Mouse (Mus musculus) embryo, embryonic 11.5 days (tissue): Measurements from ENCODE around the gene Rps23.
"Not testable (repeated sequence)": the region's sequence is repeated elsewhere in the genome, so short reads cannot be mapped to it uniquely, and the experiment has no call there.

Experiments used
- DNase-seq: peaks from one replicate; pipeline ENCODE4 v3.0.0-alpha.2; 2012; ENCODE audit warnings: low read depth, low spot score

Rps23 gene

DNA sequence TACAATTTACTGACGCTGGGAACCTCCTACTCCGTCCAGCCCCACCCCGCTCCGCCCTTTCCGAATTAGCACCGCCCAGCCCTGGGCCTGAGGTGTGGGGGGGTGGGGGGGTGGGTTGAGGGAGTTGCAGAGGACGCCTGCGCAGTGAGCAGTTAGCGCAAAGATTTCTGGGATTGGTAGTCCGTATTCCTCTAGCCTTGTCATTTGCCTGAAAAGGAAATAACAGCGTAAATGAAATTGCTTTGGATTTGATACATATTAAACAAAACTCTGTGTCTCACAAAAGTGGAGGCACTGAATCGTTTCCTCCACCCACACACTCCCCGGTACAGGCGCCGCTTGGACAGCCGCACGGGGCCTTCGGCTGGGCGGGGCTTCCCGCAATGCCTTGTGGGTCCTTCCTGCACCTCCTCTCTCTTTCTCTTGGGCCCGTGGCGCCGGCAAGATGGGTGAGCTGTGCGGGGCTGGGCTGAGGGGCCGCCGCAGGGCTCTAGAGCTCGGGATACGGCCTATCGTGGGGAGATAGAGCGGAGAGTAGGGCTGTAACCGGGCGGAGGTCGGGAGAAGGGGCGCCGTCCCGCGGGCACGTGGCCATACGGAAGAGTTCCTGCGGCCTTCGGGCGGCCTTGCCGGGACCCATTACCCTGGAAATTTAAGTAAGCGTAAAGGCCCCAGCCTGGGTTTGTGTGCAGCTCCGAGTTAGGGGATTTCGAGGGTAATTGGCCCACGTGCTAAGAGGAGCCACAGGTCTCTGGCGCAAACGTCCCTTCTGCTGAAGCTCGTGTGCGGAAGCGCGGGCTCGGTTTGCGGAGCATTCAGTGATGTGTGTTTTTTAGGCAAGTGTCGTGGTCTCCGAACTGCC lies at the start of gene Rps23:
TSS of gene Rps23 (plus strand) at position 208 of the 862 bp plus-strand sequence.
- peak; percentile 85 for DNase-seq

DNA sequence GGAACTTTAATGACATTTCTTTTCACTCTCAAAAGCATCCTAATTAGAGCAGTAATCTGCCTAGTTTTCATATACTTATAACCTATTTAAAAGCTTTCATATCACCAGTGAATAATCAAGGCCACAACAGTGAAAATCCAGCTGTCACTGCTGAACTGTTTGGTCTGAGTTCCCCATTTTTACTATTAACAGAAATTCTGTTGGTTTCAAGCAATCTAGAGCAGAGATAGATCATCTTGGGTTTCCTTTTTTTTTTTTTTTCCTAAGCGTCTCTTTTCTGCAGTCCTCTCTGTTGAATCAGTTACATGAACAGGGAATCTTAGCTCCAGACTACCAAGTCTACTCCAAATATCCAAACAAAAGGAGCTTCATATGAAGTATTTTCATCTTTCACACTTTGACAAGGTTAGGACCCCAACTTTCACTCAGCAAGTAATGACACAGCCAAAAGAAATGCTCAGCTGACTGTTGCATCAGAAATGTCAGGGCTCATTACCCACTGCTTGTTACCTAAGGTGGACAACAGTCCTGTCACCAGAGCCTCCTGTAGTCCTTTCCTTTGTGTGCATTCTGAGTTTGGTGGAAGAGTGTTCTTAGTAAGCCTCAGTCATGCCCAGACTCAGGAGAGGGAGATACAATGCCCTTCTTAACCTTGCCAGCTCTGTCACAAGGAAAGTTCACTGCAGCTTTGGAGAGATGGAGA lies 40.9 kb upstream of the Rps23 start:
- DNase-seq = no peak

DNA sequence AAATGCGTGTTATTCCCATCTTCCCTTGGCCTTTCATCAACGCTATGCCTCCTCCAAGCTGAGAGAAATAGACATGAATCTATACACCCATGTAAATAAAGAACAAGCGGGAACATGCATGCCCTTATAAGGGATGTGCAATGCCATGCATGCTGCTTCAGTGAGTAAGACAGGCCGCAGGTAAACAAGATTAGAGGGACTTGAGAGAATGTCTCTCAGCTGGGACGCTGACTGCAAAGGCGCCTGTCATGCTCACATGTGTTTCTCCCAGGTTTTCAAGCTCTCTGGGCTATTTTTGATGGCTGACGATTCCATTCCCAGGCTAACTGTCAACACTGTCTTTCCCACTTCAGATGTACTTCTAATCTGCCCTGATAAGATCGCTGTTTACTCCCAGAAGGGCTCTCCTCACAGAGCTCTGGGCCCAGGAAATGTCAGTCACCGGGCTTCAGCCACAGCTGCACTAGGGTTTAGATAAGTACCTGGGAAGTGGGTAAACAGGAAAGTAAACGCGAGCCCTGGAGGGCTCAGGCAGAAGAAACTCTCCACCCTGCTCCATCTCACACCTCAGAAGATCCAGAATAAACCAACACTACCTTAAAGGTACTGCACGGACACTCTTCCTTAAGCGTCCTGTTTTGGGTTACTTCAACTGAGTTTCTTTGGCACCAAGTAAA lies 36.8 kb upstream of the Rps23 start:
- DNase-seq = no peak

DNA sequence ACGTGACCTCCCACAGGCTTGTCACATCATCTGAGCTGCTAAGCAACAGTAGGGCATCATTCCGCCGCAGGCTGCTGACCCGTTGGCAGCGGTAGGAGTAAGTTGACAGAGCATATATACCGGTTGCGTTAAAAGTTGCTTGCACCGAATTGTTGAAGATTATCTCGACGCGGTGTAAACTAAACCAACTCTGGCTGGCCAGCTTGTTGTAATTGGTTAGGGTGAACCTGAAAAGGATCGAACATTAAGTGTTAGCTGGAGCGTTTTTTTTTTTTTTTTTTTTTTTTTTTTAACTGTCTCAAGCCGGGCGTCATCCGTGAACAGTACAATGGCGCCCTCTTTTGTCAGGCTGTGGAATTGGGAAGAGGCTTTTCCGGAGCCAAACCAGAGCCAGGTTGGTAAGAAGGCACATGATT lies 36.2 kb upstream of the Rps23 start:
- peak; percentile 65 for DNase-seq

DNA sequence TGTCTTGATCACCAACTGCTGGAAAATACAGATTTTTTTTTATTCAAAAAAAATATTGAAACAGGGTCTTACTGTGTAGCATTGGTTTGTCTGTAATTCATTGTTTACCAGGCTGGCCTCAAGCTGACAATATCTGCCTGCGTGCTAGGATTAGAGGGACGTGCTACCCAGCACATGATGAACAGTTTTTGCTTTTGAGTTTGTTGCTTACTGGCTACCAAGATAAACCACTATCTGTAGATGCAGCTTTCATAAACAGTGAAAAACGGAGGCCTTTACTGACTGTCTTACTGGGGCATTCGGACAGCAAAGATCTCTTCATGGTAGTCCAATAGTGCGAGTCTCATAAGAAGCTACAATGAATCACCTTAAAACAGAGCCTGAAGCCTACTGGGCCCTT lies 32.6 kb upstream of the Rps23 start:
- DNase-seq = no peak

DNA sequence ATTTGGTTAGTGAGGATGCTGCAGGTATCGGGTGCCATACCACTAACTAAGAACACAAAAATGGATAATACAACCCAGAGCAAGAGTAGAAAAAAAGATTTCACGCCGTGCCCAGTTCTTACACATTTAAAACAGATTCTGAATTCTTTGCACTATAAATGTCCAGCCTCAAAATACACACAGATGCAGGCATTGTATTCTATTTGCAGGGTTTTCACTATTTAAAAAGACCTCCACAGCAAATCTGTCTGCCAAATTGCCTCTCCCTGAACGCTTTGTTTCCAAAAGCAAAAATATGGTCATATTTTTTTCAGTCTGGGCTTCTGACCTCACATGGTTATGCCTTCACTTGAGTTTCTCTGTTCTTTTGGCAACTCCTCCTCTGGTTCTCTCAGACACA lies 27.9 kb upstream of the Rps23 start:
- DNase-seq = no peak

DNA sequence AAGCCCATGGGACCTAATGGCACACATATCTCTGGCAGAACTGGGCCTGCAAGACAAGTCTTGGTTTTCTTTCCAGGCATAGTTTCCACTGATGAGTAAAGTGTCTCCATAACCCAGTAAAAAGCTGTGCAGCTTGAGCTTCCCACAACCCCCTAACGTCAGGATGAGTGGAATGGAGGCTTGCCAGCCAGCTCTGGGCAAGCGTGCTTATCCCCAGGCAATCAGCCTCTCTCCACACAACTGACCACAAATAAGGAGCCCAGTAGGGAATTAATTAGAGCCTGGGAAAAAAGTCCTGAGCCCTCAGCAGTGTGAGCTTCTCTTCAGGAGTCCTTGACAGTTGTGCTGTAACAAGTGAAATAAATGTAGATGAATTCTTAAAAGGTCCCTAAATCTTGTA lies 26.7 kb upstream of the Rps23 start:
- no peak for DNase-seq

DNA sequence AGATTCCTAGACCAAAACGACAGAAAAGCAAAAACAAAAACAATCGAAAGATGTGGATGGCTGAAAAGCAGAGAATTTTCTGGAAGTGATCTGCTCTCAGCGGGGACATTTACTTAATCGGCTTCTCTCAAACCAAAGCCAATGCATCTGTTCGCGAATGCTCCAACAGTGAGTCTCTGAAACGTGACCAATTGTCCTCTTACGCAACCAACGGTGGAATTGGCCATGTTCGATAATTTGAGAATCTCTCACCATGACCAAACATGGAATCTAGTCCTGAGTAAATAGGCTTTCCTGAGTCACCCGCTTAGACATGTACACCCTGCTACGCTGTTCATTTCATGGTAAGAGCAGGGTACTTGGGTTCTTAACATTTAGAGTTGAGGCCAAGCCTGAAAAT lies 25.9 kb upstream of the Rps23 start:
- DNase-seq = no peak

DNA sequence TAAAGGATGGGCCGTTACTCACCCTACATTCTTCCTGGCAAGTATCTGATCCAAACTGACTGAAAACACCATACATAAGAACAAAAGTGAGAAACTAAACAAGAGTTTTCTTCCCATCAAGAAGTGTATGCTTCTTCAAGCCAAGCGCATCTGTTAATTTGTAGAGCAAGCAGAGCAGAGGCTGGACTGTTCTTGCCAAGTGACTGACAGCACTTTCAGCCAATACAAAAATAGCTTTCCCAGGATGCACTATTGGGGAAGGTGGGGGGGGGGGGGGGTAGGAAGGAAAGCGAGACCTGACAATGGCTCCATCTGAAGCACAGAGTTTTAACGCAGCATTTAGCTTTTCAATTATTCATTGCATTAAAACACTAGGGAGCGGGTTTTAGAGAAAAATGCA lies 17.6 kb upstream of the Rps23 start, which contains the start of gene Atp6ap1l:
TSS of gene Atp6ap1l (minus strand) at position 180 of the 400 bp plus-strand sequence.
- DNase-seq = no peak

DNA sequence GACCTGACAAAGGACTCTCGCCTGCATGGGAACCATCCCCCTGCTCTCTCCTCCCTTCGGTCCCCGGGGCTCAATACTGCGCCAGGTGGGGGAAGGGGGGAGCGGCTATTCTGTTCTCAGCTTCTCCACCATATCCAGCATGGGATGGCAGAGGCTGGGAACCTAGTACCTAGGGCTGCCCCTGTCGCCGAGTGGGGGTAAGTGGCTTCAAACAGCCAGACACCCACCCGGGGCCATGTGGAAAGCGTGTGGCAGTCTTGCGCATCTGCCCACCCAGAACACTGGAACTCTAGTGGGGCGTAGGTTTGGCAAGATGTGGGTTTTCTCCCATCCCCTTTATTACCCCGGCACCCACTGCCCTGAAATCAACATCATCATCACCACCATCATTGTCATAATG lies 15.4 kb upstream of the Rps23 start:
- no peak for DNase-seq

DNA sequence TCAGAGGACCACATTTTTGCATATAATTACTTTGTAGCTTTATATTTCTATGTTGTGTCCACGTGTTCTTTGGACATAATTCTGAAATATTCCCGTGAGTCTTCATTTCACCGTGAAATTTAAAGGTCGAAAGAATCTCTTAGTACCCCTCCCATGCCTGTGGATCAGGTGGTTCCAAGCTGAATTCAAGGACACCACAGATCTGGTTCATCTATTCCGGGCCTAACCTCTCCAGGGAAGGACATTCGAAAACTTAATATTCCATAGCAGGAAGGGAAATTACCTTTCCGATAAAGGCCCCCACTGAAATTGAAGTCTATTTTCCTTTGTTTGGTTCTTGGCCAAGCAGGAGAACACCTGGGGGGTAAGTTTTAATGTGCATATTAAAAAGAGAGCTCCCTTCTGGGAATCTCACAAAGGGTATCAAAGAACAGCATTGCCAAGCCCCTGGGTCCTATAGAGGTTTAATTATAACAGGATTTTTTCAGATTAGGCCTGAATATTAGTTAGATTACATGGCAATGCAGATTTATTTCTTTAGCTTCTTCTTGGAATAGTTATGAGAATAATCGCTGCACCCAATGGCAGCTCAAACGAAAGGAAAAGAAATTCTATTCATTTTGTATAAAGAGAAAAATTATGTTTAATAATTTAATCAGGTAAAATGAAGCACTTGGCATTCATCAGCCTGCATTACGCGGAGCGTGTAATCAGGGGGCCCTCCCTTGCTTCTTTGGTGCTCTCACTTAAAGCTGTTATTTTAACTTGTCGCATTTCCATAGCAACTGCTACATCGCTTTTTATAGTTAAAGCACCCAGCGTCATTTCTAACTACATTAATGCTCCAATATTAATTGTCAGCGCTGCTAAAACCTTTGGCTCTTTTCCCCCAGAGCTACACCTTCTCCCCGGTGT lies 9.7 kb upstream of the Rps23 start:
- no peak for DNase-seq

DNA sequence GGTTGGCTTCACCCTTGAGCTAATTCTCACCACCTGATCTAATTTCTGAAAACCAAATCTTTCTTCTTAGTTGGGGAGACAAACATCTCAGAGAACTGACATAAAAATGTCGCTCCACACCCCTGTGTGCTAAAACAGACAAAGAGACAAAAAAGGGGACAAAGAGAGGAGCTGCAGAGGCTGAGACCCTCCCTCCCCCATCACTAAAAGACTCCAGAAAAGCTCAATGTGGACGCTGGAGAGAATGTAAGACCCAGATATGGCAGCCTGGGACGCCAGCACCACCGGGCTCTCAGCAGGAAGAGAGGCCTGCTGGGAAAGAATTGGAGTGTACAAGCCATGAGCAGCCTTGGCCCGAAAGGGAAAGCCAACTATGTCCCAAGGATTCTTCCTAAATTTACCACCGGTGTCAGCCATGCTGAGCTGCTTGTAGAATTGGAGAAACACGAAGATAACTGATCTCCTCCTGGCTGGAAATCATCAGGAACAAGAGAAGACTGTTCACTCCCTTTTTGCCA lies 9.0 kb upstream of the Rps23 start:
- DNase-seq = no peak

DNA sequence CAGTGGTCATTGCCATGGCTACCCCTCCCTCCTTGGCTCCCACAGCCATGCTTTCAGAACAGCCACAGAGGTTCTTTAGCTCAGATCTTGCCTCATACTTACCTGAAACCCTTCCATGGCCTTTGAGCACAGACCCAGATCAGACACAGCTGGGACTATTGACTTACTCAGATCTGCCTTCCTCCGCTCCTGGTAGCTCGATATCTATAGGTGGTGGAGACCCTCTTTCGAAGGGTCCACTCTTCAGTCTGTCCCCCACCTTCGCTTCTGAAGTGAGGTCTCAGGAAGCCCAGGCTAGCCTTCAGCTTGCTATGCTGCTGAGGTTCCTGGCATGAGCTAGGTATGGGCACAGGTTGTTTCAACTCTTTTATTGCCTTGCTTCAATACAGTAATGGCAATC lies 8.0 kb upstream of the Rps23 start:
- no peak for DNase-seq

DNA sequence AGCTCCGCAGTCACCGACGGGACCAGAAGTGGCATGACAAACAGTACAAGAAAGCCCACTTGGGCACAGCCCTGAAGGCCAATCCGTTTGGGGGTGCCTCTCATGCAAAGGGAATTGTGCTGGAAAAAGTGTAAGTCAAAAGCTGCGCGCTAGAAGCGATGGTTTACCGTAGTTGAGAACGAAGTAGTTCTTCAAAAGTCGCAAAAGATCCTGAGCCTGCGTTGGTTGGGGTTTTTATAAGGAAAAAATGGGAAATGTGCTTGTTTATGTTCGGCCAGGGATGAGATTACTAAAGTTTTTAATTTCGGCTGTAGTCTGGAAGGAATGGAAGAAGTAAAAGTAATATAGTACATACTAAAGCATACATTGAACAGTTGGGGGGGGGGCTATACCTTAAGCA lies 859 bp downstream of the Rps23 start:
- not testable (repeated sequence) for DNase-seq

DNA sequence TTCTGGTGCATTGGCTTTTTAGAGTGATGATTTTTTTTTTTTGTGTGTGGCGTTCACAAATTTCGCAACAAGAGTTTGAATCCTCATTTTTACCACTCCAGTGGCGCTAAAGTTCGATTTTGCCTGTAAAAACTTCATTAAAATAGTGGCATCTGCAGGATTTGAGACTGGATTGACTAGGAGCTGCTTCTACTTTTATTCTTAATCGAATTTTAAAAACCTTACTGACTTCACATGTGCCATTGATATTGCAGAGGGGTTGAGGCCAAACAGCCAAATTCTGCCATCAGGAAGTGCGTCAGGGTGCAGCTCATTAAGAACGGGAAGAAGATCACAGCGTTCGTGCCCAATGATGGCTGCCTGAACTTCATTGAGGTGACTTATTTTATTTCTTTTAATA lies 1.3 kb downstream of the Rps23 start:
- DNase-seq = no peak

DNA sequence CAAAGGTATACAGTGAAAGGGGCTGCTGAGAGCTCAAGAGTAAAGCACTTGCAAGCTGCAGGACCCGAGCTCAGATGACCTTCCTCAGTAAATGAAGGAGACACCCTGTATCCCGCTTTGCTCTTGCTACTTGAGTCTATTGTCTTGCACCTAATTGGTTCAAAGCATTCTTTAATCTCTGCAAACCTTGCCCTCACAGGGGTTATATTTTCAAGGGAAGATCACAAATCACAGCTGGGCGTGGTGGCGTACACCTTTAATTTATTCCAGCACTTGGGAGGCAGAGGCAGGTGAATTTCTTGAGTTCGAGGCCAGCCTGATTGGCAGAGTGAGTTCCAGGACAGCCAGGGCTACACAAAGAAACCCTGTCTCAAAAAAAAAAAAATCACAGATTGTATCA lies 2.4 kb downstream of the Rps23 start:
- DNase-seq = no peak

DNA sequence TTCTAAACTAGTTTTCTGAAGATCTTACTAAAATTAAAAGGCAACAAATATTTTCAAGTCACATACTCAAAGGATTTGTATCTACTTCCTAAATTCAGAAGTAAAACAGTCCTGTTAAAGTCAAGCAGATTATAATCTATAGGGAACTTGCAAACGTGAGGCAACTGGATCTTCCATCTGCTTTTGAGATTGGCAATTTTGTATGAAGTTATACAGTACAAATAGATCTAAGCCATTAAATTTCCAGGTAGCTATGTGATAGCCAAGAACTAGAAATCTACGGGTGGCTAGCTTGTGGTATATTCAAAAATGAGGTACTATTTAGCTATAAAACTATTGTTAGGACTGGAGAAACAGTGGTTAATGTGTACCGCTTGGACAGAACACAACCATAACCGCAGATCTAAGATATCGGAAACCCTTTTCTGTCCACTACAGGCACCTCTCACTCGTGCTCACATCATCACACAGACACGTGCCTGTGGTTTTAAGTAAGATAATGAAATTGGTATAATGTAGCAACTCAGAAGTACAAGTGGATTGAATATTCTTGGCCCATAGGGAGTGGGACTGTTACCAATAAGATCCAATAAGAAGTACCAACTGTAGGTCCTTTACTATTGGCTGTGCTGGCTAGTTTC lies 3.5 kb downstream of the Rps23 start:
- no peak for DNase-seq

DNA sequence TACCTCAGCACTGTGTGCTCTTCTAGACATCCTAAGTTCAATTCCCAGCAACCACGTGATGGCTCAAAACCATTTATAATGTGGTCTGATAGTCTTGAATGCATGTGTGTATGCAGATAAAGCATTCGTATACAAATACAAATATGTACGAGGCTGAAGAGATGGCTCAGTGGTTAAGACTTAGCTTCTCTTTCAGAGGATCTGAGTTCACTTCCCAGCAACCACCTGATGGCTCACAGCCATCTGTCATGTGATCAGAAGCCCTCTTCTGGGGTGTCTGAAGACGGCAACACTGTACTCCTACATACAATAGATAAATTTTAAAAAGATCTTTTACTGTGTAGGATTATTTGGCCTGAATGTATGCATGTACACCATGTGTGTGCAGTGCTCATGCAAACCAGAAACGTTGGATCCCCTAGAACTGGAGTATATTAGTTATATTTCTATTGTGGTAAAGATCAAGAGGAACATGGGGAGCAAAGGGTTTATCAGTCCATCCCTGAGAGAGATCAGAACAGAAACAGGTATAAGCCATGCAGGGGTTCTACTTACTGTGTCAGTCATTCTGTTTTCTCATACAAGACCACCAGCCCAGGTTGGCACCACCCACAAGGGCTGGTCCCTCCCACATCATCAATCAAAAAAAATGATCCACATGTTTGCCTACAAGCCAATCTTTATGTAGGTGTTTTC lies 4.3 kb downstream of the Rps23 start:
- DNase-seq = no peak

DNA sequence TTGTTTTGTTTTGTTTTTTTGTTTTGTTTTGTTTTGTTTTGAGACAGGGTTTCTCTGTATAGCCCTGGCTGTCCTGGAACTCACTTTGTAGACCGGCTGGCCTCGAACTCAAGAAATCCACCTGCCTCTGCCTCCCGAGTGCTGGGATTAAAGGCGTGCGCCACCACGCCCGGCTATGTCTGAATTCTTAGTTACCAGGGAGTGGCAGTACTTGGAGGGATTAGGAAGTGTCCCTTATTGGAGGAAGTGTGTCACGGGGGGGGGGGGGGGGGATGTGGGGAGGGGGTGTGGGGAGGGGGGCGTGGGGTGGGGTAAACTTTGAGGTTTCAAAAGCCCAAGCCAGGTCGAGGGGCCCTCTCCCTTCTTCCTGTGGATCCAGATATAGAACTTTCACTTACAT lies 5.5 kb downstream of the Rps23 start:
- DNase-seq = not testable (repeated sequence)

DNA sequence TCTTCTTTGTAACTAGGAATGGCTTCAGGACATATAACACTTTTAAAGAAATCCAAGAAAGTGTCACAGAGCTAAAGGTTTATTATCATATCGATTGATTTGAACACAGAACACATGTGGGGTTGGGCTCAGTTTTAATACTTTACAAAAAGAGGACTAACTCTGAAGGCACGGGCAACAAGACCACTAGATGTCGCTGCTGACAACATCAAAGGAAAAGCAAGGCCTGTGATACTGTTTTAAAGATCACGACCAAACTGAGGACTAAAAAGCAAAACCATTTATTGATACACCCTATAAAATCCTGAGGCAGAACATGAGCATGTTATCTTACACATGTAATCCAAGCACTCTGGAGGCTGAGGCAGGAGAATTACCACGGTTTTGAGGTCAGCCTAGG lies 7.1 kb downstream of the Rps23 start:
- peak; percentile 54 for DNase-seq
